Mouse (Mus musculus): Measurements from ENCODE around the gene Supt7l.

- TF ChIP-seq CTCF (IDR thresholded peaks at IDR 0.05; ENCODE audit: low read depth) (no peak), EP300 (optimal IDR thresholded peaks at IDR 0.05) (no peak)
Measured at GRCm38 (mm10) chr5:31563905-31564304, 36.3 kb upstream of the Supt7l start.
